Mouse (Mus musculus): ENCODE results near the gene Dirc2. TPM values are rescaled to one million over a fixed set of nuclear protein-coding genes. Genes with fewer than 3 reads are reported as not detected.

The Dirc2 gene
- polyA plus RNA-seq, 1 experiment from 2014 or later: 18.1 TPM

DNA sequence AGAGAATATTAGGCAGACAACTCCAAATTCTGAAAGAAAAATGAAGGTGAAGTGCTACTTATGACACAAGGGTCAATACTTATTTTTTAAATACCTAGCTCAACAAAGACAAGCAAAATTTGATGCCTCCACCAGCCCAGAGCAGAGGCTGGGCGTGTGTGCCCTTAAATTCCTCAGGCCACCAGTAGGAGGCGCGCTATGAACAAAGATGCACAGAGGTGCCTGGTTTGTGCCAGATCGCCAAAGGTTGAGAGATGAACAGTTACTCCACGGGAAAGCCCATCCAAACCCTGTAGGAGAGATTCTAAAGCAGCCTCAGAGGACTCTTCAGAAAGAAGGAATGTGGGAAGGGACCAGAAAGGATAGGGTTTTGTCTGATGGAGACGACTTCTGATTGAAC, 35.1 kb downstream of the Dirc2 start:
- Histone ChIP-seq H3K9me3 (replicated peaks) (no peaks in the 10 kb centered on the region), H3K36me3 (peaks cover 6% of the 10 kb centered on the region; the same call in 1 of the 2 replicates), H3K27me3 (no peaks in the 10 kb centered on the region), H3K4me3 (replicated peaks) (no peak overlapping the region), H3K9ac (no peak overlapping the region), H3K27ac (replicated peaks) (no peak overlapping the region), H3K4me2 (replicated peaks) (no peak overlapping the region), H3K4me1 (peaks cover 8% of the 10 kb centered on the region; the same call in 1 of the 2 replicates)
- WGBS: 21% methylated on average over 6 of the region's 6 CpGs
- no peak for ATAC-seq (ENCODE audit: insufficient number of reproducible peaks, low FRiP score, low TSS enrichment, low read depth)

DNA sequence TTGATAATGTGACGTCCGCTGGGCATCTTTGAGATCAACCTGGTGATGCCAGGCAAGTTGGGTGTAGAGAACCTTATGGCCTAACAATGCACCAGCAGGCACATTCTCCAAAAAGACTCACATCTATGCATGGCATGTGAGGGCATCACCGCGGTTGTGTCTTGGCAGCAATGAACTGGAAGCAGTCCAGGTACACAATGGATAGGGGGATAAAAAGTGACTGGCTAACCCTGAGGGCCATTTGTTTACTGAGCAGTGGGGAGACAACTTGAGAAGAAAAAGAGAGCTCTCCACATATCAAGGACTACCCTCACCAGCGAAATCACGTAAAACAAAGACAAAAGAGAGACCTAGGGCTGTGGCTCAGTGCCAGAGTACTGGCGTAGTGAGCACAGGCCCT, 37.1 kb downstream of the Dirc2 start:
- Histone ChIP-seq H3K9ac (no peak overlapping the region), H3K4me1 (no peaks in the 10 kb centered on the region), H3K9me3 (replicated peaks) (no peaks in the 10 kb centered on the region), H3K27ac (replicated peaks) (no peak overlapping the region), H3K36me3 (peaks cover 8% of the 10 kb centered on the region; the same call in 1 of the 2 replicates), H3K27me3 (no peaks in the 10 kb centered on the region), H3K4me3 (replicated peaks) (no peak overlapping the region), H3K4me2 (replicated peaks) (no peak overlapping the region)
- WGBS: 84% methylated on average over 7 of the region's 7 CpGs
- ATAC-seq (ENCODE audit: insufficient number of reproducible peaks, low FRiP score, low TSS enrichment, low read depth): no peak

DNA sequence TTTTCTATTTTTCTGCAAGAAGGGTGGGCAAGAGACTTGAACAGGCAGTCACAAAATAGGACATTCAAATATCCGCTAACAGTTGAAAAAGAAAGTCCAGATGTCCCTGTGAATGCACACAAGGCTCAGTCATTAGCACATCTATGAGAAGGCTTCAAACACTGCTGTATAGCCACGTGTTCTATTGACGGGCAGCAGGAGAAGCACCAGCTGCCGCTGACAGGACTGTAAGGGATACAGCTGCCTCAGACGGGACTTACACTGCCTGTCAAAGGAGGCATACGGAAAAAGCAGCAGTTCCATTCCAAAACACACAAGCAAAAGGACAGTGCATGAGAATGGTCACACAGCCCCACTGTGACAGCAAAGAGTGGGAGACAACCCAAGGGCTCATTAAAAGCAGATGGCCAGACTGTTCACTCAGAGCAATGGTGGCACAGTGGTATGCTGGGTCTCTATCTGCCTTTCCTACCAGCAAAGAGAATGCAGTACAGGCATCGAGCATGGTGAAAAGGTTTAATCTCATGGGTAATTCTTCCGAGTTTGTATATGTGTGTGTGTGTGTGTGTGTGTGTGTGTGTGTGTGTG, 39.9 kb downstream of the Dirc2 start:
- Histone ChIP-seq H3K4me3 (replicated peaks) (no peak overlapping the region), H3K27ac (replicated peaks) (no peak overlapping the region), H3K9me3 (replicated peaks) (no peaks in the 10 kb centered on the region), H3K36me3 (peaks cover 8% of the 10 kb centered on the region; the same call in 1 of the 2 replicates), H3K4me1 (no peaks in the 10 kb centered on the region), H3K4me2 (replicated peaks) (no peak overlapping the region), H3K27me3 (no peaks in the 10 kb centered on the region), H3K9ac (no peak overlapping the region)
- WGBS: 55% methylated on average over 8 of the region's 8 CpGs
- no peak for ATAC-seq (ENCODE audit: insufficient number of reproducible peaks, low FRiP score, low TSS enrichment, low read depth)

DNA sequence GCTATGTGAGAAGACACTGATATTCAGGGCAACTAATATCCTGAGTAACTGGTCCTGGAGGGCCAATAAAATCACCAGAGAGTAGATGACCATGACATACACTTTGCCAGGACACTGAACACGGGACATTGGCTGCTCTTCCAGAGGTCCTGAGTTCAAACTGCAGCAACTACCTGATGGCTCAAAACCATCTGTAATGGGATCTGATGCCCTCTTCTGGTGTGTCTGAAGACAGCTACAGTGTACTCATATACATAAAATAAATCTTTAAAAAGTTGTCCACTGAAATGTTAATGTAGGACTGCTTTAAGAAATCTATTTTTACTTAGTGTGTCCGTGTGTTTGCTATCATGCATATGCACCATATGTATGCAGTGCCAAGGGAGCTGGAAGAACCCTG, 42.6 kb downstream of the Dirc2 start:
- Histone ChIP-seq H3K4me2 (replicated peaks) (no peak overlapping the region), H3K36me3 (peaks cover 3% of the 10 kb centered on the region; the same call in 1 of the 2 replicates), H3K27me3 (no peaks in the 10 kb centered on the region), H3K9ac (no peak overlapping the region), H3K9me3 (replicated peaks) (no peaks in the 10 kb centered on the region), H3K27ac (replicated peaks) (no peak overlapping the region), H3K4me3 (replicated peaks) (no peak overlapping the region), H3K4me1 (no peaks in the 10 kb centered on the region)
- no peak for ATAC-seq (ENCODE audit: insufficient number of reproducible peaks, low FRiP score, low TSS enrichment, low read depth)
- WGBS: 68% methylated on average over 2 of the region's 2 CpGs

DNA sequence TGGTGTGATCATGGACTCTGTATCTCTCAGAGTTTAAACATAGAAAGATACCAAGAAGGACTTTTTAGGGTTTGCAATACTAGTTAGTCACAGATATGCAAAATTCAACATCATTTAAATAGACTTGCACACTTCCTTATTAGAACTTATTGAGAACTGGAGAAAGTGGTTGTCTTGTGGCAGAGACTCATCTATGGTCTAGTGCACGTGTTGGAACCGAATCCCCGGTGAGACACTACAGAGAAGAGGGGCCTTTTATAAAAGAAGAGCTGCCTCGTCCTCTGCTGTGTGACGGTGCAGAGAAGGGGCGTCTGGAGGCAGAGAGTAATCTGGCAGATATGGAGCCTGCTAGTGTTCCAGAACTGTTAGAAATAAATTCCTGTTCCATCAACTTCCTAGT, 44.6 kb downstream of the Dirc2 start:
- no peak overlapping the region for H3K4me2 ChIP-seq (replicated peaks)
- ATAC-seq (ENCODE audit: insufficient number of reproducible peaks, low FRiP score, low TSS enrichment, low read depth): no peak
- no peaks in the 10 kb centered on the region for H3K9me3 ChIP-seq (replicated peaks)
- no peaks in the 10 kb centered on the region for H3K27me3 ChIP-seq
- H3K4me3 ChIP-seq (replicated peaks): no peak overlapping the region
- no peak overlapping the region for H3K9ac ChIP-seq
- WGBS: 86% methylated on average over 6 of the region's 6 CpGs
- no peaks in the 10 kb centered on the region for H3K4me1 ChIP-seq
- peaks cover 8% of the 10 kb centered on the region; the same call in 1 of the 2 replicates for H3K36me3 ChIP-seq
- H3K27ac ChIP-seq (replicated peaks): no peak overlapping the region

DNA sequence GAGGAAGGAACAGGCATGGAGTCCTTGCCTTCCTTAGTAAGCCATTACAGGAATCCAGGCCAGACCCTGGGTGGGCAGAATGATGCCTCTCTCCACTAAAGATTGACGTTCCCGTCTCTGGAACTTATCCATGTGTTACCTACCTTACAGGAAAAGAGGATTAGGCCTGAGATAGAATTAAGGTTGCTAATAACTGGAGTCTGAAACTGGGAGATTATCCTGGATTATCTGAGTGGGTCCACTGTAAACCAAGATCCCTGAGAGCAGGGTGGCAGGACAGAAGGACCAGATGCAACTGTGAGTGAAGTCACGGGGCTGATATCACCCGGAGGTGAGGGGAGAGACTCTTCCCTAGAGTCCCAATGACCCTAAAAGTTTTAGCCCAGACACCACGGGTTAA, 51.4 kb downstream of the Dirc2 start:
- no peak overlapping the region for H3K9ac ChIP-seq
- H3K27ac ChIP-seq (replicated peaks): no peak overlapping the region
- no peak for ATAC-seq (ENCODE audit: insufficient number of reproducible peaks, low FRiP score, low TSS enrichment, low read depth)
- no peaks in the 10 kb centered on the region for H3K27me3 ChIP-seq
- H3K4me1 ChIP-seq: 0 out of 2 replicates have a peak, but pooled peaks cover 3% of the 10 kb centered on the region
- H3K4me2 ChIP-seq (replicated peaks): no peak overlapping the region
- H3K4me3 ChIP-seq (replicated peaks): no peak overlapping the region
- 71% methylated on average over 5 of the region's 5 CpGs for WGBS
- H3K36me3 ChIP-seq: peaks cover 14% of the 10 kb centered on the region
- no peaks in the 10 kb centered on the region for H3K9me3 ChIP-seq (replicated peaks)

DNA sequence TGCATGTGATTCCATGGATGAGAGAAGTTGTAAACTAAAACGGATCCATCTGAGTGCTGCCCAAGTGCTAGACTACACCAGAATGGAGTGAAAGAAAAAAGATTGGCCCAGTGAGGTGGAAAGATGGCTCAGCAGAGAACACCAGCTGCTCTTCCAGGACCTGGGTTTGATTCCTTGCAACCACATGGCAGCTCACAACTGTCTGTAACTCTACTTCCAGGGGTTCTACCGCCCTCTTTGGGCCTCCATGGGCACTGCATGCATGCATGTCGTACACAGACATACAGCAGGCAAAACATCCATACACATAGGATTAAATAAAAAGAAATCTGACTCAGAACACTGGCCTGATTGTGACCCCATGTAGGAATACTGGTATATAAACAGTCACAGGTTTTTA, 52.9 kb downstream of the Dirc2 start:
- Histone ChIP-seq H3K9me3 (replicated peaks) (no peaks in the 10 kb centered on the region), H3K9ac (no peak overlapping the region), H3K36me3 (peaks cover 14% of the 10 kb centered on the region), H3K4me3 (replicated peaks) (no peak overlapping the region), H3K27me3 (no peaks in the 10 kb centered on the region), H3K27ac (replicated peaks) (no peak overlapping the region), H3K4me2 (replicated peaks) (no peak overlapping the region), H3K4me1 (0 out of 2 replicates have a peak, but pooled peaks cover 3% of the 10 kb centered on the region)
- WGBS: 77% methylated on average over 3 of the region's 3 CpGs
- no peak for ATAC-seq (ENCODE audit: insufficient number of reproducible peaks, low FRiP score, low TSS enrichment, low read depth)

DNA sequence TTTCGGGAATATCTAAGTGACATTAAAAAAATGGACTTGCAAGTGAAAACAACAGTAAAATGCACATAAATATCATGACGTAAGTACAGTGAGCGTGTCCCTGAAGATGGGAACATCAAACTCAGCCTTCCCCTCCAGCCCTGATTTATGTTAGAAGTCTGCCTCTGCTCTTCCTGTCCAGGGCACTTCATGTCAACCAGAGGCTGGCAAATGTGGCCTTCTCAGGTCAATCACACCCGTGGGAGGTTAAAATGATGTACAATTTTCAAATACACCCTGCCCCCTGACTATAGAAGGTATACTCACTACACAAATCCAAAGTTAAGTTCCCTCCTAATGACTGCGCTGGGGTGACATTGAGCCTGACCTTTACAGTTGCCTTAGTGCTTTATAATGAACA, 53.4 kb downstream of the Dirc2 start:
- no peak for ATAC-seq (ENCODE audit: insufficient number of reproducible peaks, low FRiP score, low TSS enrichment, low read depth)
- H3K4me3 ChIP-seq (replicated peaks): no peak overlapping the region
- H3K36me3 ChIP-seq: peaks cover 9% of the 10 kb centered on the region
- no peak overlapping the region for H3K27ac ChIP-seq (replicated peaks)
- H3K4me2 ChIP-seq (replicated peaks): no peak overlapping the region
- H3K4me1 ChIP-seq: 0 out of 2 replicates have a peak, but pooled peaks cover 3% of the 10 kb centered on the region
- WGBS: 92% methylated on average over 5 of the region's 5 CpGs
- H3K27me3 ChIP-seq: no peaks in the 10 kb centered on the region
- no peak overlapping the region for H3K9ac ChIP-seq
- H3K9me3 ChIP-seq (replicated peaks): no peaks in the 10 kb centered on the region

DNA sequence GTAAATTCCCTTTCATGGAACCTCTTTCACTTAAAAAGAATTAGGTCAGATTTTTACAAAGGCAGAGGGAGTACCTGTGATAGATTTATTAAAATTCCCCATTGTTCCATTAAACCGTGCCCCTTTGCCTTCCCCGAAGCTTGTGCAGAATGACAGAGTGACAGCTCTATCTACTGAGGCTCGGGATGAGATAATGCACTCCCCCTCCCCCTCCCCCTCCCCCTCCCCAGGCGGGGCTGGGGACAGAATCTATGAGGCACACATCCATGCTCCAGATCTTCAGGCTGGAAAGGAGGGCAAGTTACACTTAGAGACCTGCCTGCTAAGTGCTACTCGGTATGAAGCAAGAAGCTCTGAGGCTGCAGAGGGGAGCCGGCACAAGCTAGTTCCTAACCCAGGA, 53.8 kb downstream of the Dirc2 start:
- peaks cover 9% of the 10 kb centered on the region for H3K36me3 ChIP-seq
- 74% methylated on average over 6 of the region's 6 CpGs for WGBS
- H3K4me2 ChIP-seq (replicated peaks): no peak overlapping the region
- H3K9ac ChIP-seq: no peak overlapping the region
- 0 out of 2 replicates have a peak, but pooled peaks cover 3% of the 10 kb centered on the region for H3K4me1 ChIP-seq
- H3K9me3 ChIP-seq (replicated peaks): no peaks in the 10 kb centered on the region
- no peak for ATAC-seq (ENCODE audit: insufficient number of reproducible peaks, low FRiP score, low TSS enrichment, low read depth)
- no peak overlapping the region for H3K4me3 ChIP-seq (replicated peaks)
- H3K27me3 ChIP-seq: no peaks in the 10 kb centered on the region
- no peak overlapping the region for H3K27ac ChIP-seq (replicated peaks)

DNA sequence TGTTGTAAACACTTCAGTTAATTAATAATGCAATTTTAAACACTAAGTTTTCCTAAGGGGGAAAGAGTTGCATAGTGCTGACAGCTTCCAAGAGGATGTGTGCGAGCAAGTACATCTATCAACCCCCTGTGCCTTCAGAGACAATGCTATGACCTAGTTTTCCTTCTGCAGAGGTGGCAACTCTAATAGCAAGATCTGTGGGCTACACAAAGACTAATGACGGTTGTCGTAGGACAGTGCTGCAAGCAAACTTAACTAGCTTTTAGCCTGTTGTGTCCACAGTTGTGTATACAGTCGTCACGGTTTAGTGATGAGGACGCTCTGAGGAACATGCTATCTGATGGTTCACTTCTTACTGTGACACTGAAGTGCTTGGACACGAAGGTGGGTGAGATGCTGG, 54.5 kb downstream of the Dirc2 start:
- Histone ChIP-seq H3K9me3 (replicated peaks) (no peaks in the 10 kb centered on the region), H3K27ac (replicated peaks) (no peak overlapping the region), H3K36me3 (peaks cover 9% of the 10 kb centered on the region), H3K4me1 (0 out of 2 replicates have a peak, but pooled peaks cover 3% of the 10 kb centered on the region), H3K4me3 (replicated peaks) (no peak overlapping the region), H3K4me2 (replicated peaks) (no peak overlapping the region), H3K9ac (no peak overlapping the region), H3K27me3 (no peaks in the 10 kb centered on the region)
- no peak for ATAC-seq (ENCODE audit: insufficient number of reproducible peaks, low FRiP score, low TSS enrichment, low read depth)
- WGBS: 90% methylated on average over 7 of the region's 7 CpGs

DNA sequence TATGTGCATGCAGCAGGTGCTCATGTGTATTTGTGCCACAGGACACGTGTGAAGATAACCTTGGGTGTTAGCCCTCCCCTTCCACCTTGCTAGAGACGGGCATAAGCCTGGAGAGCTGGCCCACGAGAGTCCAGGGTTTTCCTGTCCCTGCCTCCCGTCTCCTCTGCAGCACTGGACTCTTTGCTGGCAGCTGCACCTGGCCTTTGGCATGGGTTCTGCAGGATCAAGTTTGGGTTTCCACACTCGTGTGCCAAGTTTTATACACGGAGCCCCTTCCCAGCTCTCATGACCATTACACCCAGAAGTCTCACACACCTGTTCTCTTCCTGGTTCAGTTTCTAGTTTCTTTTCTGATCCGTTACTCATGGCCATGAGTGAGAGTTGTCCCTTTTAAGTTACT, 55.5 kb downstream of the Dirc2 start:
- Histone ChIP-seq H3K27me3 (no peaks in the 10 kb centered on the region), H3K9ac (no peak overlapping the region), H3K27ac (replicated peaks) (no peak overlapping the region), H3K36me3 (peaks cover 7% of the 10 kb centered on the region), H3K4me3 (replicated peaks) (no peak overlapping the region), H3K4me1 (0 out of 2 replicates have a peak, but pooled peaks cover 3% of the 10 kb centered on the region), H3K4me2 (replicated peaks) (no peak overlapping the region), H3K9me3 (replicated peaks) (no peaks in the 10 kb centered on the region)
- 67% methylated on average over 7 of the region's 7 CpGs for WGBS
- no peak for ATAC-seq (ENCODE audit: insufficient number of reproducible peaks, low FRiP score, low TSS enrichment, low read depth)

DNA sequence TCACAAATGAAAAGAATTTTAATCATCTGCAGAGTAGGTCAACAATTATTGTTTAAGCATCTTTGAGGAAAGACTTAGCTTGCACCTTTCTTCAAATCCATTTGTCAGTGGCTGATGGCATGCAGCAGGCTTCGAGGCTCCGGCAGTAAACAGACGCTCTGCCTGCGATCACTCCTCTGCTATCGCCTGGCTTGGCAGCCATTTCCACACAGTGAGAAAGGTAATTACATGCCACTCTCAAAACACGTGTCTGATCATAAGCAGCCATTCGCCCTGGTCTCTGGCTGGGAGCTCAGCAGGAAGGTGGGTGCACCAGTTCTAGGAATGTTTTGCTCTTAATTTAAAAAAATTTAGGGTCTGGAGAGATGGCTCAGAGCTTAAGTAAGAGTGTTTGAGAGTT, 58.2 kb downstream of the Dirc2 start:
- no peaks in the 10 kb centered on the region for H3K9me3 ChIP-seq (replicated peaks)
- no peak for ATAC-seq (ENCODE audit: insufficient number of reproducible peaks, low FRiP score, low TSS enrichment, low read depth)
- H3K27ac ChIP-seq (replicated peaks): no peak overlapping the region
- no peaks in the 10 kb centered on the region for H3K27me3 ChIP-seq
- 0 out of 2 replicates have a peak, but pooled peaks cover 3% of the 10 kb centered on the region for H3K4me1 ChIP-seq
- 39% methylated on average over 7 of the region's 7 CpGs for WGBS
- no peak overlapping the region for H3K4me2 ChIP-seq (replicated peaks)
- H3K4me3 ChIP-seq (replicated peaks): no peak overlapping the region
- no peak overlapping the region for H3K9ac ChIP-seq
- H3K36me3 ChIP-seq: no peaks in the 10 kb centered on the region
